Mouse (Mus musculus) C2C12 (cell line): ENCODE results near the gene Mreg.

Experiments
- CTCF ChIP-seq: IDR thresholded peaks from one replicate; pipeline ENCODE4 v1.5.1; 2011; ENCODE audit not compliant: control insufficient read depth, insufficient read depth, insufficient read length
- MAX ChIP-seq: IDR thresholded peaks from one replicate; pipeline ENCODE4 v1.6.1; 2011; ENCODE audit warnings: mild to moderate bottlenecking, control low read depth
- MYOD1 ChIP-seq: IDR thresholded peaks from one replicate; pipeline ENCODE4 v1.6.1; 2011; ENCODE audit warnings: low read depth; ENCODE audit not compliant: control insufficient read depth, insufficient read length

DNA sequence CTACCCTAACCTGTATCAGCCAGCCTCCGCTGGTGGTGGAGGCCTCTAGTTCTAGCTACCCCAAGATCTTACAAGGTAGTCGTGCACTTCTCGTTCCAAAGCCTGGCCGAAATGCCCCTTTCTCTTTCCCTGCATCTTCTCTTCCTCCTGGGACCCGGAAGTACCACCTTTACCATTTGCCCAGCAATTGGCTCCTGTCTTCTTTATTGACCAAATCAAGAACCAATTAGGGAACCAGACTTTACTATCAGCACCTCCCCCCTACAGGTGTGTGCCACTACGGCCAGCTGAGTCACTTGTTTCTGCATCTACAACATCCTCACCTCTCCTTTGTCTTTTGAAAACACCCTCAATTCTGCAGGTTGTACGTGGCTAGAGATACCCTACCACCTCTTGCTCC lies 4.7 kb upstream of the Mreg start:
- TF ChIP-seq CTCF (no peak), MAX (no peak), MYOD1 (no peak)
